Mouse (Mus musculus) liver, adult 2 months (tissue): ENCODE measurements around the gene Gata1. TPM values are rescaled to one million over a fixed set of nuclear protein-coding genes. Genes with fewer than 3 reads are reported as not detected.
"Not testable (repeated sequence)": the region's sequence is repeated elsewhere in the genome, so short reads cannot be mapped to it uniquely, and the experiment has no call there.

Experiments
- DNase-seq: peaks from one replicate; pipeline ENCODE4 v3.0.0-alpha.2; 2011; ENCODE audit warnings: low read depth, low spot score; ENCODE audit errors: extremely low read depth
- H3K27ac ChIP-seq: fragments of 200-500 bp; replicated peaks from 2 replicates; pipeline ENCODE4 v1.5.1; 2012; ENCODE audit warnings: low read depth, mild to moderate bottlenecking, control low read depth, inconsistent platforms, low read length; ENCODE audit not compliant: insufficient read depth
- H3K27me3 ChIP-seq: fragments of 200-500 bp; 2 replicates; pipeline ENCODE4 v1.6.1; 2012; ENCODE audit warnings: mild to moderate bottlenecking, moderate library complexity, low read length, inconsistent platforms; ENCODE audit not compliant: control insufficient read depth, insufficient read depth
- H3K36me3 ChIP-seq: fragments of 200-500 bp; 2 replicates; pipeline ENCODE4 v1.6.1; 2012; ENCODE audit warnings: low read length, inconsistent platforms; ENCODE audit not compliant: control insufficient read depth, insufficient read depth
- H3K4me1 ChIP-seq: fragments of 200-500 bp; 2 replicates; pipeline ENCODE4 v1.6.1; 2011; ENCODE audit warnings: low read length; ENCODE audit not compliant: control insufficient read depth, insufficient read depth
- H3K4me3 ChIP-seq: fragments of 200-500 bp; 2 replicates; pipeline ENCODE4 v1.5.1; 2011; ENCODE audit warnings: low read depth, mild to moderate bottlenecking, control low read depth, low read length, moderate library complexity; ENCODE audit not compliant: insufficient read depth
- H3K79me2 ChIP-seq: fragments of 200-500 bp; 2 replicates; pipeline ENCODE4 v1.6.1; 2012; ENCODE audit warnings: inconsistent platforms, mild to moderate bottlenecking, low read length, moderate library complexity; ENCODE audit not compliant: control insufficient read depth, insufficient read depth
- H3K9ac ChIP-seq: fragments of 200-500 bp; 2 replicates; pipeline ENCODE4 v1.6.1; 2012; ENCODE audit warnings: low read depth, mild to moderate bottlenecking, control low read depth, inconsistent platforms, low read length
- CTCF ChIP-seq: fragments of 200-500 bp; IDR thresholded peaks from 2 replicates; pipeline ENCODE4 v1.5.1; 2011; ENCODE audit warnings: low read depth, low read length, control low read depth
- POLR2A ChIP-seq: fragments of 200-500 bp; IDR thresholded peaks from 2 replicates; pipeline ENCODE4 v1.6.1; 2011; ENCODE audit warnings: low read length, control low read depth; ENCODE audit not compliant: insufficient read depth; ENCODE audit errors: extremely low read depth
- WGBS: fragments of 180-500 bp; shearing (Covaris S2); methylation state at CpG from one replicate; pipeline ENCODE4 v1.1.7; 2018; 5-methylcytosine and 5-hydroxymethylcytosine counted together
- polyA plus RNA-seq: library from polyadenylated mRNA; depleted of rRNA; stranded (reverse); fragments of >200 nt; gene quantifications from 2 replicates; pipeline ENCODE4 v1.2.3, GENCODE M21; 2012
- total RNA-seq: library from RNA; depleted of rRNA; stranded (reverse); fragments of >200 nt; gene quantifications from 2 replicates; pipeline ENCODE4 v1.2.3, GENCODE M21; 2014

The Gata1 gene
- total and polyA plus RNA-seq, 2 experiments = 0.09 TPM; not detected in 1

- Histone ChIP-seq H3K79me2 (no peaks in the 10 kb centered on the region), H3K4me3 (no peak overlapping the region), H3K9ac (no peak overlapping the region), H3K4me1 (no peaks in the 10 kb centered on the region), H3K27me3 (no peaks in the 10 kb centered on the region), H3K27ac (no peak overlapping the region), H3K36me3 (peaks cover 5% of the 10 kb centered on the region; the same call in 1 of the 2 replicates)
- 89% methylated on average over 10 of the region's 11 CpGs for WGBS
- no peak for DNase-seq
- TF ChIP-seq CTCF = no peak; the same call in 1 of the 2 replicates
- no peak for TF ChIP-seq POLR2A
These were observed 41.0 kb downstream of the Gata1 start for GRCm38 (mm10) chrX:7936874-7937273.

- H3K4me3 ChIP-seq = no peak within 1 kb of the TSS
These were observed 49.5 kb downstream of the Gata1 start, which contains the start of gene Eras for GRCm38 (mm10) chrX:7928270-7928790. TSS of gene Eras (minus strand) at chrX:7928607.

GRCm38 (mm10) chrX:7927116-7927515, 50.8 kb downstream of the Gata1 start:
- Histone ChIP-seq H3K27ac (no peak overlapping the region), H3K27me3 (peaks cover 10% of the 10 kb centered on the region), H3K4me1 (no peaks in the 10 kb centered on the region), H3K4me3 (no peak overlapping the region), H3K9ac (no peak overlapping the region), H3K36me3 (no peaks in the 10 kb centered on the region; the same call in 1 of the 2 replicates), H3K79me2 (no peaks in the 10 kb centered on the region)
- DNase-seq = no peak
- TF ChIP-seq POLR2A (no peak), CTCF (no peak)
- WGBS = 37% methylated on average over 10 of the region's 10 CpGs

More at GRCm38 (mm10) chrX:7928270-7928790, 49.5 kb downstream of the Gata1 start, which contains the start of gene Eras:
- TF ChIP-seq POLR2A = no peak
- TF ChIP-seq CTCF = no peak
- no peak for DNase-seq
- Histone ChIP-seq H3K4me1 (no peaks in the 10 kb centered on the region), H3K27me3 (0 out of 2 replicates have a peak, but pooled peaks cover 2% of the 10 kb centered on the region), H3K9ac (no peak within 1 kb of the TSS), H3K36me3 (no peaks in the 10 kb centered on the region; the same call in 1 of the 2 replicates), H3K27ac (no peak within 1 kb of the TSS), H3K79me2 (no peaks in the 10 kb centered on the region)
- WGBS = 26% methylated on average over 19 of the region's 19 CpGs

GRCm38 (mm10) chrX:7926266-7926665, 51.6 kb downstream of the Gata1 start:
- no peak for DNase-seq
- 85% methylated on average over 6 of the region's 6 CpGs for WGBS
- peaks cover 13% of the 10 kb centered on the region for H3K27me3 ChIP-seq

GRCm38 (mm10) chrX:7922032-7922431, 55.8 kb downstream of the Gata1 start:
- Histone ChIP-seq H3K79me2 (no peaks in the 10 kb centered on the region), H3K36me3 (no peaks in the 10 kb centered on the region), H3K27me3 (peaks cover 13% of the 10 kb centered on the region), H3K4me3 (no peak overlapping the region), H3K27ac (no peak overlapping the region), H3K4me1 (no peaks in the 10 kb centered on the region), H3K9ac (no peak overlapping the region)
- WGBS = 1% methylated on average over 33 of the region's 48 CpGs
- TF ChIP-seq CTCF = no peak
- TF ChIP-seq POLR2A = no peak
- no peak for DNase-seq

More at GRCm38 (mm10) chrX:7926266-7926665, 51.6 kb downstream of the Gata1 start:
- H3K9ac ChIP-seq = no peak overlapping the region
- no peaks in the 10 kb centered on the region for H3K36me3 ChIP-seq
- no peaks in the 10 kb centered on the region for H3K79me2 ChIP-seq
- TF ChIP-seq POLR2A (no peak), CTCF (no peak)
- H3K4me3 ChIP-seq = no peak overlapping the region
- H3K27ac ChIP-seq = no peak overlapping the region
- H3K4me1 ChIP-seq = no peaks in the 10 kb centered on the region

- no peak within 1 kb of the TSS for H3K9ac ChIP-seq
- 20% methylated on average over 27 of the region's 40 CpGs for WGBS
- TF ChIP-seq CTCF (no peak), POLR2A (no peak)
- no peak within 1 kb of the TSS for H3K4me3 ChIP-seq
- no peak for DNase-seq
- no peaks in the 10 kb centered on the region for H3K79me2 ChIP-seq
- no peak within 1 kb of the TSS for H3K27ac ChIP-seq
- H3K27me3 ChIP-seq = peaks cover 13% of the 10 kb centered on the region
- H3K4me1 ChIP-seq = no peaks in the 10 kb centered on the region
- H3K36me3 ChIP-seq = no peaks in the 10 kb centered on the region
These were observed 58.1 kb downstream of the Gata1 start, which contains the start of gene Pcsk1n for GRCm38 (mm10) chrX:7919601-7920383. TSS of gene Pcsk1n (plus strand) at chrX:7919822.

- H3K27me3 ChIP-seq = peaks cover 11% of the 10 kb centered on the region
- H3K4me3 ChIP-seq, H3K9ac ChIP-seq, H3K4me1 ChIP-seq, DNase-seq, H3K79me2 ChIP-seq, H3K27ac ChIP-seq, H3K36me3 ChIP-seq: not testable (repeated sequence)
- WGBS = 73% methylated on average over 6 of the region's 6 CpGs
These were observed 59.9 kb downstream of the Gata1 start for GRCm38 (mm10) chrX:7917960-7918359.
